Mouse (Mus musculus): ENCODE results near the gene Pde4b. TPM values are rescaled to one million over a fixed set of nuclear protein-coding genes. Genes with fewer than 3 reads are reported as not detected.

The Pde4b gene
- polyA plus RNA-seq, 1 experiment from 2014 or later = 44.5 TPM

GRCm38 (mm10) chr4:102171636-102172035 is 84.3 kb downstream of the Pde4b start:
- no peaks in the 10 kb centered on the region for H3K36me3 ChIP-seq (ENCODE audit: insufficient read depth, low read length)
- ATAC-seq (no peak), DNase-seq (ENCODE audit: low spot score) (no peak)
- H3K27ac ChIP-seq (ENCODE audit: low read length) = no peak overlapping the region
- no peak overlapping the region for H3K4me2 ChIP-seq (replicated peaks; ENCODE audit: low read depth, low read length)
- no peaks in the 10 kb centered on the region for H3K4me1 ChIP-seq (ENCODE audit: insufficient read depth, low read depth, low read length)
- no peak overlapping the region for H3K9ac ChIP-seq (replicated peaks; ENCODE audit: low read depth)
- no peak overlapping the region for H3K4me3 ChIP-seq (ENCODE audit: low read depth, low read length)
- H3K27me3 ChIP-seq (replicated peaks; ENCODE audit: insufficient read depth, low read length) = no peaks in the 10 kb centered on the region
- no peaks in the 10 kb centered on the region for H3K9me3 ChIP-seq (ENCODE audit: low read length)
- WGBS = 23% methylated on average over 3 of the region's 3 CpGs
- TF ChIP-seq EP300 (IDR thresholded peaks at IDR 0.05) (no peak), CTCF (IDR thresholded peaks at IDR 0.05) (no peak)

GRCm38 (mm10) chr4:102172711-102173213 is 85.4 kb downstream of the Pde4b start:
- 64% methylated on average over 7 of the region's 7 CpGs for WGBS
- Histone ChIP-seq H3K36me3 (ENCODE audit: insufficient read depth, low read length) (no peaks in the 10 kb centered on the region), H3K9me3 (ENCODE audit: low read length) (no peaks in the 10 kb centered on the region), H3K9ac (replicated peaks; ENCODE audit: low read depth) (no peak overlapping the region), H3K4me1 (ENCODE audit: insufficient read depth, low read depth, low read length) (no peaks in the 10 kb centered on the region), H3K4me2 (replicated peaks; ENCODE audit: low read depth, low read length) (no peak overlapping the region), H3K4me3 (ENCODE audit: low read depth, low read length) (no peak overlapping the region), H3K27ac (ENCODE audit: low read length) (no peak overlapping the region), H3K27me3 (replicated peaks; ENCODE audit: insufficient read depth, low read length) (no peaks in the 10 kb centered on the region)
- ATAC-seq = no peak
- TF ChIP-seq EP300 (IDR thresholded peaks at IDR 0.05) (no peak), CTCF (IDR thresholded peaks at IDR 0.05) (no peak)
- no peak for DNase-seq (ENCODE audit: low spot score)

GRCm38 (mm10) chr4:102175985-102176384 is 88.6 kb downstream of the Pde4b start:
- Histone ChIP-seq H3K4me1 (ENCODE audit: insufficient read depth, low read depth, low read length) (no peaks in the 10 kb centered on the region), H3K9me3 (ENCODE audit: low read length) (no peaks in the 10 kb centered on the region), H3K4me3 (ENCODE audit: low read depth, low read length) (no peak overlapping the region), H3K4me2 (replicated peaks; ENCODE audit: low read depth, low read length) (no peak overlapping the region), H3K27ac (ENCODE audit: low read length) (no peak overlapping the region), H3K9ac (replicated peaks; ENCODE audit: low read depth) (no peak overlapping the region), H3K36me3 (ENCODE audit: insufficient read depth, low read length) (no peaks in the 10 kb centered on the region), H3K27me3 (replicated peaks; ENCODE audit: insufficient read depth, low read length) (no peaks in the 10 kb centered on the region)
- 56% methylated on average over 2 of the region's 2 CpGs for WGBS
- TF ChIP-seq EP300 (IDR thresholded peaks at IDR 0.05) (no peak), CTCF (IDR thresholded peaks at IDR 0.05) (no peak)
- DNase-seq (ENCODE audit: low spot score) (no peak), ATAC-seq (no peak)

GRCm38 (mm10) chr4:102177258-102177657 is 89.9 kb downstream of the Pde4b start:
- no peaks in the 10 kb centered on the region for H3K27me3 ChIP-seq (replicated peaks; ENCODE audit: insufficient read depth, low read length)
- no peak for ATAC-seq
- H3K4me2 ChIP-seq (replicated peaks; ENCODE audit: low read depth, low read length) = no peak overlapping the region
- 37% methylated on average over 5 of the region's 5 CpGs for whole genome bisulfite sequencing
- H3K4me3 ChIP-seq (ENCODE audit: low read depth, low read length) = no peak overlapping the region
- no peaks in the 10 kb centered on the region for H3K4me1 ChIP-seq (ENCODE audit: insufficient read depth, low read depth, low read length)
- no peak for DNase-seq (ENCODE audit: low spot score)
- H3K9ac ChIP-seq (replicated peaks; ENCODE audit: low read depth) = no peak overlapping the region
- no peak overlapping the region for H3K27ac ChIP-seq (ENCODE audit: low read length)
- TF ChIP-seq CTCF (IDR thresholded peaks at IDR 0.05) (no peak), EP300 (IDR thresholded peaks at IDR 0.05) (no peak)
- no peaks in the 10 kb centered on the region for H3K9me3 ChIP-seq (ENCODE audit: low read length)
- H3K36me3 ChIP-seq (ENCODE audit: insufficient read depth, low read length) = no peaks in the 10 kb centered on the region

GRCm38 (mm10) chr4:102186888-102187287 is 99.5 kb downstream of the Pde4b start:
- ATAC-seq (no peak), DNase-seq (ENCODE audit: low spot score) (no peak)
- no peak overlapping the region for H3K4me2 ChIP-seq (replicated peaks; ENCODE audit: low read depth, low read length)
- TF ChIP-seq CTCF (IDR thresholded peaks at IDR 0.05) (no peak), EP300 (IDR thresholded peaks at IDR 0.05) (no peak)
- H3K36me3 ChIP-seq (ENCODE audit: insufficient read depth, low read length) = no peaks in the 10 kb centered on the region
- WGBS = 76% methylated on average over 5 of the region's 5 CpGs
- no peaks in the 10 kb centered on the region for H3K9me3 ChIP-seq (ENCODE audit: low read length)
- no peaks in the 10 kb centered on the region for H3K4me1 ChIP-seq (ENCODE audit: insufficient read depth, low read depth, low read length)
- no peak overlapping the region for H3K27ac ChIP-seq (ENCODE audit: low read length)
- no peak overlapping the region for H3K9ac ChIP-seq (replicated peaks; ENCODE audit: low read depth)
- no peaks in the 10 kb centered on the region for H3K27me3 ChIP-seq (replicated peaks; ENCODE audit: insufficient read depth, low read length)
- H3K4me3 ChIP-seq (ENCODE audit: low read depth, low read length) = no peak overlapping the region

GRCm38 (mm10) chr4:102197707-102198106 is 110.4 kb downstream of the Pde4b start:
- H3K9ac ChIP-seq (replicated peaks; ENCODE audit: low read depth) = no peak overlapping the region
- no peak for ATAC-seq
- no peaks in the 10 kb centered on the region for H3K36me3 ChIP-seq (ENCODE audit: insufficient read depth, low read length)
- no peak for TF ChIP-seq EP300 (IDR thresholded peaks at IDR 0.05)
- no peaks in the 10 kb centered on the region for H3K4me1 ChIP-seq (ENCODE audit: insufficient read depth, low read depth, low read length)
- H3K4me3 ChIP-seq (ENCODE audit: low read depth, low read length) = no peak overlapping the region
- H3K9me3 ChIP-seq (ENCODE audit: low read length) = no peaks in the 10 kb centered on the region
- H3K27me3 ChIP-seq (replicated peaks; ENCODE audit: insufficient read depth, low read length) = no peaks in the 10 kb centered on the region
- H3K27ac ChIP-seq (ENCODE audit: low read length) = no peak overlapping the region
- WGBS = 81% methylated on average over 5 of the region's 5 CpGs
- DNase-seq (ENCODE audit: low spot score) = no peak
- no peak overlapping the region for H3K4me2 ChIP-seq (replicated peaks; ENCODE audit: low read depth, low read length)

- Histone ChIP-seq H3K4me3 (ENCODE audit: low read depth, low read length) (no peak overlapping the region), H3K4me1 (ENCODE audit: insufficient read depth, low read depth, low read length) (no peaks in the 10 kb centered on the region), H3K9ac (replicated peaks; ENCODE audit: low read depth) (no peak overlapping the region), H3K27me3 (replicated peaks; ENCODE audit: insufficient read depth, low read length) (no peaks in the 10 kb centered on the region), H3K4me2 (replicated peaks; ENCODE audit: low read depth, low read length) (no peak overlapping the region), H3K27ac (ENCODE audit: low read length) (no peak overlapping the region), H3K9me3 (ENCODE audit: low read length) (no peaks in the 10 kb centered on the region), H3K36me3 (ENCODE audit: insufficient read depth, low read length) (no peaks in the 10 kb centered on the region)
- WGBS = 68% methylated on average over 2 of the region's 2 CpGs
- TF ChIP-seq CTCF (IDR thresholded peaks at IDR 0.05) (no peak), EP300 (IDR thresholded peaks at IDR 0.05) (no peak)
- no peak for DNase-seq (ENCODE audit: low spot score)
- ATAC-seq = no peak
These were observed 122.4 kb downstream of the Pde4b start for GRCm38 (mm10) chr4:102209773-102210172.

Measured in lung, postnatal 0 days (tissue).